Mouse (Mus musculus) forebrain, embryonic 10.5 days (tissue): ENCODE measurements at regions not wholly inside any gene's neighbourhood (a gene's known extent, or its start where the extent isn't known, plus 50 kb on each side); places are given as distances from the start of the nearest gene placed in this dataset.
A peak's percentile ranks its signal among the peaks of the same experiment; 100 is the strongest.

ENCODE experiments used
- DNase-seq: peaks from one replicate; pipeline ENCODE4 v3.0.0-alpha.2; 2017; ENCODE audit warnings: low spot score; ENCODE audit errors: extremely low spot score
- H3K27ac ChIP-seq: fragments of 300-500 bp; sonication (generic); 2 replicates; pipeline ENCODE4 v1.5.1; 2016; ENCODE audit warnings: mild to moderate bottlenecking
- H3K27me3 ChIP-seq: fragments of 300-500 bp; sonication (generic); 2 replicates; pipeline ENCODE4 v1.6.1; 2016; ENCODE audit warnings: mild to moderate bottlenecking; ENCODE audit not compliant: poor library complexity, severe bottlenecking
- H3K36me3 ChIP-seq: fragments of 300-500 bp; sonication (generic); replicated peaks from 2 replicates; pipeline ENCODE4 v1.6.1; 2016; ENCODE audit warnings: mild to moderate bottlenecking, moderate library complexity
- H3K4me1 ChIP-seq: fragments of 300-500 bp; sonication (generic); 2 replicates; pipeline ENCODE4 v1.6.1; 2016
- H3K4me3 ChIP-seq: fragments of 300-500 bp; sonication (generic); 2 replicates; pipeline ENCODE4 v1.5.1; 2016; ENCODE audit warnings: mild to moderate bottlenecking, moderate library complexity
- H3K9me3 ChIP-seq: fragments of 300-500 bp; sonication (generic); 2 replicates; pipeline ENCODE4 v1.6.1; 2016; ENCODE audit warnings: mild to moderate bottlenecking, moderate library complexity
- WGBS: fragments of 180-500 bp; shearing (Covaris S2); methylation state at CpG from one replicate; pipeline ENCODE4 v1.1.7; 2016; 5-methylcytosine and 5-hydroxymethylcytosine counted together

DNA sequence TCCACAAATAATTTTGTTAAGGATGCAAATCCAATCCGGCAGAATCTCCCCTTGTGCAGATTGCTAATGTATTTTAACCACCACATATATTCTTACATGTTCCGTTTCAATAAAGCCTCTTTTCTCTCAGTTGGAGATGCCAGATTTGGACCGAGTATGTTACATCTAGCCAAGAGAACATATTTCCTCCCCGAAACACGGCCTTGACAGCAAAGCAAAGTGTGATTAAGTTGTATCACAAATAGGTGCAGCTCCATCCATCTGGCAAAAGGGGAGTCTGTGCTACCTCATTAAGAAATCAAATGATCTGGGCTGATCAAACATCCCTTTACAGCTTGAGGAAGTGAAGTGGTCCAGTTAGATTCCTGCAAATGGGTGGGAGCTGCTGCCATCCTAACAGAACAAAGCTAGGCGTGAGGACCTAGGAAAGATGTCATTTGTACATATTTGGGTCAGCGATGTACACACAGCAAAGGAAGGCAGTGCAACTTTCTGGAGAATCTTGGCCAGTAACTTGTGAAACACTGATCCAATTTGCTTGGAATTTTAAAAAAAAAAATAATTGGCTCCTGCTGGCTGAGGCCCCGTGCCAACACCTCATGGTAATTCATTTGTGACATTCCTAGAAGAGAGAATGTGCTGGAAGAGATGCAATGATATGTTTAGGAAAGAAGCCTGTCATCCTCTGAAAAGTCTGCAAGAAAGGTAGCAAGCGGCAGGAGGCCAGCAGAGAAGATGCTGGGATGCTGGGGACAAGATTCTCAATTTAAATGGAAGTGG is 223.8 kb downstream of the Rpl10-ps3 start:
- no peak overlapping the region for H3K4me3 ChIP-seq
- peaks cover 8% of the 10 kb centered on the region for H3K4me1 ChIP-seq
- no peak for DNase-seq
- no peaks in the 10 kb centered on the region for H3K36me3 ChIP-seq
- no peak overlapping the region for H3K27ac ChIP-seq
- no peaks in the 10 kb centered on the region for H3K9me3 ChIP-seq
- WGBS: 87% methylated on average over 9 of the region's 9 CpGs
- no peaks in the 10 kb centered on the region for H3K27me3 ChIP-seq

DNA sequence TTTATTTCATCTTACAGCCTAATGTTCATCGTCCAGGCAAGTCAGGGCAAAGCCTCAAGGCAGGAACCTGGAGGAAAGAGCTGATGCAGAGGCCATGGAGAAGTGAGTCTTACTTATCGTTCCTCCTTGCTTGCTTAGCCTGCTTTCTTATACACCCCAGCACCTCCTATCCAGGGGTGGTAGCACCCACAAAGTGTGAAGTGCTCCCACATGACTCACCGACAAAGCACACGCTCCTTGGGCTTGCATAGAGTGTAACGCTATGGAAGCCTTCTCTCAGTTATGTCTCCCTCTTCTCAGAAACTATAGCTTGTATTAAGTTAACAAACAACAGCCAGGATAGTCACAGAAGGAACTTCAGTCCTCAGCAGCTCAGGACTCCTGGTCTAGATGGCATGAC is 225.4 kb downstream of the Rpl10-ps3 start:
- no peaks in the 10 kb centered on the region for H3K27me3 ChIP-seq
- no peak overlapping the region for H3K4me3 ChIP-seq
- H3K4me1 ChIP-seq: peaks cover 7% of the 10 kb centered on the region
- no peak overlapping the region for H3K27ac ChIP-seq
- no peaks in the 10 kb centered on the region for H3K36me3 ChIP-seq
- 94% methylated on average over 5 of the region's 5 CpGs for WGBS
- H3K9me3 ChIP-seq: no peaks in the 10 kb centered on the region
- DNase-seq: no peak

DNA sequence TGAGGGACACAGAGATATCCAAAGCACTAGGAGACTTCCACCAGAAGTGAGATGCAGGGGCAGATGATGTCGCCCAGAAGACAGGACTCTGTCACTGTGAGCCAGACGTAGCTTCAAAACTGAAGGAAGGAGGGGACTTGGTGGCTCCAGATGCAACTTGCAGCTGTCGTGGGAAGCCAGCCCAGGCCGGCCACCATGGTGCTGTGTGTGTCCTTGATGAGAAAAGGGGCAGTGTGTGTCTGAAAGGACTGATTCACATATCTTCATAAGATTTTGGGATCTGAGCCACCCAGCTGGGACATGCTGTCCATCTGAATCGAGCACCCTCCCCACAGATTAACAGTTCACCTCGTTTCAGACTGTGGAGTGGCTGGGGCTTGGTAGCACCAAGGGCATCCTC is 226.2 kb downstream of the Rpl10-ps3 start:
- Histone ChIP-seq H3K9me3 (no peaks in the 10 kb centered on the region), H3K4me1 (no peaks in the 10 kb centered on the region), H3K4me3 (no peak overlapping the region), H3K27me3 (no peaks in the 10 kb centered on the region), H3K27ac (no peak overlapping the region), H3K36me3 (no peaks in the 10 kb centered on the region)
- WGBS: 83% methylated on average over 6 of the region's 6 CpGs
- DNase-seq: no peak

DNA sequence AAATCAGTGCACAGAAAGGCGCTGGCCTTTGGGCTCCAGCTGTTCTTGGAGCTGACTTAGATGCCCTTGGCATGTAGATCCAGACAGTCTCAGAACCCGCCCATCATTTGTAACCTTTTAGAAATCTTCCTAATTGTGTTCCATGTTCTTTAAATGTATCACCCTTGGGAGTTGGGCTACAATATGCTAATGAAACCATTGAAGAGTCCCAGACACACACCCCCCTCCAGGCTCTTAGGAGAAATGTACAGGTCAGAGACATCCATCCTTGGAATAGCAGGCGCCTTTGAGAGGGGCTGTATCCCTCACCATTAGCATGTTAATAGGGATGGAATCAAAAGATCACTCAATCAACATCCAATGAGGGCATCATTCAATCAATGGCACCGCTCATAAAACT is 238.2 kb downstream of the Rpl10-ps3 start:
- no peak for DNase-seq
- Histone ChIP-seq H3K4me1 (peaks cover 22% of the 10 kb centered on the region), H3K9me3 (no peaks in the 10 kb centered on the region), H3K27me3 (no peaks in the 10 kb centered on the region), H3K27ac (no peak overlapping the region), H3K36me3 (no peaks in the 10 kb centered on the region), H3K4me3 (no peak overlapping the region)
- WGBS: 74% methylated on average over 4 of the region's 4 CpGs

GRCm38 (mm10) chr9:50102766-50103165 is 242.0 kb downstream of the Rpl10-ps3 start:
- peak; percentile 24 for DNase-seq
- Histone ChIP-seq H3K4me1 (peaks cover 22% of the 10 kb centered on the region), H3K27ac (no peak overlapping the region), H3K9me3 (no peaks in the 10 kb centered on the region), H3K27me3 (no peaks in the 10 kb centered on the region), H3K36me3 (no peaks in the 10 kb centered on the region), H3K4me3 (no peak overlapping the region)
- WGBS: 41% methylated on average over 1 of the region's 1 CpGs

DNA sequence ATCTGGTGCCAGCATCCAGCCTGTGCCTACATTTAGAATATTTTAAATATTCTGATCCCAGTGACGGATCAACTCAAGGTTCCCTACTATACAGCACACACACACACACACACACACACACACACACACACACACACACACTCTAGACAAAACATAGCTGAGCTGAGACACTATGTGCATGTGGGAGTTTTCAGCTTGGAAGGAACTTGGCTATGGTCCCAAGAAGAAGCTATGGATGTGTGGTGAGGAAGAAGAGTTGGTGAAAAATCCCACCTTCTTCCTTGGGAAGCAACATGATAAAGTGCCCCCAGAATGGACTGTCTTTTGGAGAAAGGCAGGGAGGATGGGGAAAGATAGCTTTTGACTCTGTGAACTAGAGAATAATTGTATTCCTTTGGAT is 243.7 kb downstream of the Rpl10-ps3 start:
- no peak overlapping the region for H3K4me3 ChIP-seq
- H3K27me3 ChIP-seq: no peaks in the 10 kb centered on the region
- no peaks in the 10 kb centered on the region for H3K9me3 ChIP-seq
- H3K27ac ChIP-seq: no peak overlapping the region
- H3K36me3 ChIP-seq: no peaks in the 10 kb centered on the region
- peaks cover 11% of the 10 kb centered on the region for H3K4me1 ChIP-seq
- 93% methylated on average over 1 of the region's 1 CpGs for WGBS
- DNase-seq: no peak

GRCm38 (mm10) chr9:50090968-50091367 is 253.8 kb downstream of the Rpl10-ps3 start:
- H3K4me3 ChIP-seq: no peak overlapping the region
- no peaks in the 10 kb centered on the region for H3K36me3 ChIP-seq
- 86% methylated on average over 8 of the region's 8 CpGs for WGBS

GRCm38 (mm10) chr9:50089916-50090315 is 254.9 kb downstream of the Rpl10-ps3 start:
- DNase-seq: no peak
- Histone ChIP-seq H3K9me3 (no peaks in the 10 kb centered on the region), H3K27me3 (no peaks in the 10 kb centered on the region), H3K36me3 (no peaks in the 10 kb centered on the region), H3K27ac (no peak overlapping the region), H3K4me3 (no peak overlapping the region), H3K4me1 (no peaks in the 10 kb centered on the region)
- 90% methylated on average over 3 of the region's 3 CpGs for WGBS

More at GRCm38 (mm10) chr9:50090968-50091367, 253.8 kb downstream of the Rpl10-ps3 start:
- H3K27ac ChIP-seq: no peak overlapping the region
- no peaks in the 10 kb centered on the region for H3K9me3 ChIP-seq
- no peak for DNase-seq
- no peaks in the 10 kb centered on the region for H3K27me3 ChIP-seq
- no peaks in the 10 kb centered on the region for H3K4me1 ChIP-seq

DNA sequence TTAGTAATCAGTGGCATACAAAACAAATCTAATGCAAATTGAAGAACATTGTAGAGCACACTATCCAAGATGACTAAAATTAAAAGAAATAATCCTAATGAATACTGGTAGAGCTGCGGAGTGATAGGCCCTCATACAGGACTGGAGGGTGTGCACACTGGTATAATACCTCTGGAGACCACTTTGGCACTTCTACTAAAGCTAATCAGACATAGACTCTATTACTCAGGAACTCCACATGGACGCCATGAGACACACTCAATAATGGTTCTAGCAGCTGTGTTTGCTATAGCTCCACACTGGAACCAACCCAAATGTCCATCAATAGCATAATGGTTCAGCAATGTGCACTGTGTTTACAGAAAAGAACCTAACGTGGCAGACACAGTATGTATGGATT is 264.6 kb downstream of the Rpl10-ps3 start:
- H3K4me1 ChIP-seq: no peaks in the 10 kb centered on the region
- no peaks in the 10 kb centered on the region for H3K36me3 ChIP-seq
- DNase-seq: no peak
- no peak overlapping the region for H3K4me3 ChIP-seq
- no peaks in the 10 kb centered on the region for H3K27me3 ChIP-seq
- WGBS: 90% methylated on average over 3 of the region's 3 CpGs
- no peaks in the 10 kb centered on the region for H3K9me3 ChIP-seq
- no peak overlapping the region for H3K27ac ChIP-seq

- H3K27me3 ChIP-seq: no peaks in the 10 kb centered on the region
- no peak overlapping the region for H3K4me3 ChIP-seq
- WGBS: 55% methylated on average over 2 of the region's 2 CpGs
- no peak for DNase-seq
- H3K36me3 ChIP-seq: no peaks in the 10 kb centered on the region
- no peaks in the 10 kb centered on the region for H3K4me1 ChIP-seq
- no peaks in the 10 kb centered on the region for H3K9me3 ChIP-seq
- no peak overlapping the region for H3K27ac ChIP-seq
Measured at GRCm38 (mm10) chr9:50068576-50068975, 269.9 kb upstream of the Ncam1 start.

- no peak for DNase-seq
- WGBS: 86% methylated on average over 3 of the region's 3 CpGs
- Histone ChIP-seq H3K36me3 (no peaks in the 10 kb centered on the region), H3K9me3 (no peaks in the 10 kb centered on the region), H3K27me3 (no peaks in the 10 kb centered on the region), H3K27ac (no peak overlapping the region), H3K4me1 (no peaks in the 10 kb centered on the region), H3K4me3 (no peak overlapping the region)
Measured at GRCm38 (mm10) chr9:50067729-50068225, 269.1 kb upstream of the Ncam1 start.

DNA sequence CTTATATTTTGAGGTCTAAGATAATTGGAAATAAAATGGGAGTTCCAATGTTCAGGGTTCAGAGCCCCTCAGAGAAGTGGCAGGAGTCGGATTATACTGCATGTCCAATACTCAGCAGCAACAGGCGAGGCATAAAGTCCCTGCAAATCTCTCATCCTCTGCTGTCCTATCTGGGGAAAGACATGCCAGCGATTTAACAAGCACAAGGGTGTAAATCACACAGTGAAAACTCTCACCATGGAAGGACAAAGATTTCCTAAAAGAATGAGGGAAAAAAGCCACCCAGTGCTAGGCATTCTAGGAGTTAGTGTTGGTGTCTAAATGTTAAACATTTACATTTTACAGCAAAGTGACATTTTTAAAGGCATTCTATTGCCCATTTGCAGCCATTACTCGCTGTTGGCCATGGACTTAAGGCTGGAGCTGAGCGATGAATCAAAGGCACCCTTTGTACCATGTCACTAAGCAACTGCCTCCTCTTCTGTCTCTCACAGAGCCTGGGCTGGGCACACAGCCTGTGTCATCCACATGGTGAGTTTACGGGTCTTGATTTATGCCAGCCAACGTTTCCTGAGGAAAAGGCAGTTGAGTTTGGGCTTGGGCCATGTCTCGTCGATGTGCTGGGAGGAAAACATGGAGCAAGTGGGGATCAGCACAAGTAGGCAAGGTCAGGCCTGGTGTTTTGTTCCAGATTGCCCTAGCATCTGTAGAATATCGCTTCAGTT is 265.9 kb upstream of the Ncam1 start:
- no peak for DNase-seq
- H3K4me3 ChIP-seq: no peak overlapping the region
- H3K4me1 ChIP-seq: no peaks in the 10 kb centered on the region
- no peak overlapping the region for H3K27ac ChIP-seq
- WGBS: 92% methylated on average over 10 of the region's 10 CpGs
- no peaks in the 10 kb centered on the region for H3K36me3 ChIP-seq
- no peaks in the 10 kb centered on the region for H3K27me3 ChIP-seq
- no peaks in the 10 kb centered on the region for H3K9me3 ChIP-seq

DNA sequence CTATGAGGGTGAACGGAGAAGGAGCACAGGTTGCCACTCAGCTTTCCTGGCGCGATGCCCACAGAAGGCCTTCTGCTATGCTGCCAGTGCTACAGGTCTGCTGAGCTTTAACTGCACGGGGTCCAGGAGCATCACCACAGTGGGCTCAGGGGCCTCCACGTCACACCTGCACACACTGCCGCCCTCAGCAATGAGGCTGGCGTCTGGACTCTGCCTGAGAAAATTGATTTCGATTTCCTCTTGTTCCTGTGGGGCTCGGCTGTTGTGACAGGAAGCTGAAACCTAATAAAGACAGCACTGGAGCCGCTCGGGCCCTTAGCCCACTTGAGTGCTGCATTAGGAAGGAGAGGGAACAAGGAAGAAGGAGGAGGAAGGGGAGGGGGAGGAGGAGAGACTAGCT is 239.5 kb upstream of the Ncam1 start:
- Histone ChIP-seq H3K4me1 (peaks cover 5% of the 10 kb centered on the region; the same call in 1 of the 2 replicates), H3K36me3 (no peaks in the 10 kb centered on the region), H3K27me3 (no peaks in the 10 kb centered on the region), H3K4me3 (no peak overlapping the region), H3K27ac (peak overlapping the region; percentile 44; the same call in 1 of the 2 replicates), H3K9me3 (no peaks in the 10 kb centered on the region)
- 78% methylated on average over 11 of the region's 11 CpGs for WGBS
- no peak for DNase-seq
